Mouse (Mus musculus) liver, embryonic 18 days (tissue): Measurements from ENCODE around the gene Tmem255a. TPM values are rescaled to one million over a fixed set of nuclear protein-coding genes. Genes with fewer than 3 reads are reported as not detected.

ENCODE experiments used
- polyA plus RNA-seq: library from polyadenylated mRNA; depleted of rRNA; stranded (reverse); fragments of >200 nt; gene quantifications from 2 replicates; pipeline ENCODE4 v1.2.3, GENCODE M21; 2012; rRNA removed

The Tmem255a gene
- 1.1 TPM in 2 replicates for polyA plus RNA-seq

GRCm38 (mm10) chrX:38251851-38252571 is at the start of gene Tmem255a:
Gene Tmem255a, minus strand, starts transcription at chrX:38252439.

GRCm38 (mm10) chrX:38189552-38190457 is 62.4 kb downstream of the Tmem255a start, which contains the start of gene Zbtb33:
Gene Zbtb33, plus strand, starts transcription at chrX:38189793.

Other genes with a start within 250 kb of the Tmem255a start
- not detected in 2 replicates for gene Btg1-ps1, start 233.6 kb downstream of the Tmem255a start, polyA plus RNA-seq
- not detected in 2 replicates for gene Btg1-ps2, start 209.3 kb downstream of the Tmem255a start, polyA plus RNA-seq
- gene Rhox10, start 186.0 kb downstream of the Tmem255a start, polyA plus RNA-seq, result not detected in 2 replicates
- gene Rhox11, start 167.3 kb downstream of the Tmem255a start, polyA plus RNA-seq, result not detected in 2 replicates
- not detected in 2 replicates for gene Rhox12, start 141.5 kb downstream of the Tmem255a start, polyA plus RNA-seq
- not detected in 2 replicates for gene Rhox13, start 131.2 kb downstream of the Tmem255a start, polyA plus RNA-seq
- 2.4 and 2.6 TPM in 2 replicates for gene Zbtb33, start 62.6 kb downstream of the Tmem255a start, polyA plus RNA-seq
- 0.04 TPM in 1 of 2 replicates, not detected in the other for gene Atp1b4, start 63.7 kb upstream of the Tmem255a start, polyA plus RNA-seq
- gene Lamp2, start 204.0 kb upstream of the Tmem255a start, polyA plus RNA-seq, result 92.5 and 104 TPM in 2 replicates